Mouse (Mus musculus) cortical plate, adult 2 months (tissue): ENCODE measurements at regions not wholly inside any gene's neighbourhood (a gene's known extent, or its start where the extent isn't known, plus 50 kb on each side); places are given as distances from the start of the nearest gene placed in this dataset.

ENCODE experiments used
- H3K27ac ChIP-seq: fragments of 200-500 bp; 2 replicates; pipeline ENCODE4 v1.5.1; 2012; ENCODE audit warnings: low read length, control low read depth, inconsistent platforms; ENCODE audit not compliant: insufficient read depth
- H3K4me1 ChIP-seq: fragments of 200-500 bp; 2 replicates; pipeline ENCODE4 v1.6.1; 2011; ENCODE audit warnings: low read length; ENCODE audit not compliant: control insufficient read depth, insufficient read depth
- H3K4me3 ChIP-seq: fragments of 200-500 bp; 2 replicates; pipeline ENCODE4 v1.5.1; 2011; ENCODE audit warnings: mild to moderate bottlenecking, low read length, control low read depth; ENCODE audit not compliant: insufficient read depth
- CTCF ChIP-seq: fragments of 200-500 bp; IDR thresholded peaks from 2 replicates; pipeline ENCODE4 v1.5.1; 2011; ENCODE audit warnings: mild to moderate bottlenecking, control low read depth, low read length; ENCODE audit not compliant: insufficient read depth; ENCODE audit errors: extremely low read depth
- POLR2A ChIP-seq: fragments of 200-500 bp; IDR thresholded peaks from 2 replicates; pipeline ENCODE4 v1.6.1; 2011; ENCODE audit warnings: mild to moderate bottlenecking, low read length, control low read depth; ENCODE audit not compliant: insufficient read depth; ENCODE audit errors: extremely low read depth

DNA sequence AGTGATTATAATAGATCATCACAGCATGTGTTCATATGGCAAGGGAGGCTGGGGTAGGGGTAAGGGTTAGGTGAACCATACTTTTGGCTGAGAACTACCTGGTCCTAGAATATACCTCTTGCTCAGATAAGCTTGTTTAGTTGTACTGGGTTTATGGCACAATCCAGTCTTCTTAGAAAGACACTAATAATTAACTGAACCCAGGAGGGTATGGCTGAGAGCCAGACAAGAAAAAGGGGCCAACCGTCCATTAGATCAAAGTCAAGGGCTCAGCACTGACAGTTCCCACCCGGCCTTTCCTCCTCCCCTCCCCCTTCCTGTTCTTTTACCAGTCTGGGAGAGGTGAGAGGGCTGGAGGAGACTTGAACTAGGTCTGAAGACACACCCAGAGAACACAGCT lies 61.5 kb upstream of the Acsl1 start:
- Histone ChIP-seq H3K27ac (no peak overlapping the region), H3K4me3 (no peak overlapping the region), H3K4me1 (no peaks in the 10 kb centered on the region)
- TF ChIP-seq POLR2A (no peak), CTCF (no peak)

GRCm38 (mm10) chr8:46411877-46412625 lies 58.8 kb upstream of the Acsl1 start:
- Histone ChIP-seq H3K27ac (no peak overlapping the region), H3K4me1 (no peaks in the 10 kb centered on the region), H3K4me3 (no peak overlapping the region)
- no peak for TF ChIP-seq POLR2A
- no peak for TF ChIP-seq CTCF

DNA sequence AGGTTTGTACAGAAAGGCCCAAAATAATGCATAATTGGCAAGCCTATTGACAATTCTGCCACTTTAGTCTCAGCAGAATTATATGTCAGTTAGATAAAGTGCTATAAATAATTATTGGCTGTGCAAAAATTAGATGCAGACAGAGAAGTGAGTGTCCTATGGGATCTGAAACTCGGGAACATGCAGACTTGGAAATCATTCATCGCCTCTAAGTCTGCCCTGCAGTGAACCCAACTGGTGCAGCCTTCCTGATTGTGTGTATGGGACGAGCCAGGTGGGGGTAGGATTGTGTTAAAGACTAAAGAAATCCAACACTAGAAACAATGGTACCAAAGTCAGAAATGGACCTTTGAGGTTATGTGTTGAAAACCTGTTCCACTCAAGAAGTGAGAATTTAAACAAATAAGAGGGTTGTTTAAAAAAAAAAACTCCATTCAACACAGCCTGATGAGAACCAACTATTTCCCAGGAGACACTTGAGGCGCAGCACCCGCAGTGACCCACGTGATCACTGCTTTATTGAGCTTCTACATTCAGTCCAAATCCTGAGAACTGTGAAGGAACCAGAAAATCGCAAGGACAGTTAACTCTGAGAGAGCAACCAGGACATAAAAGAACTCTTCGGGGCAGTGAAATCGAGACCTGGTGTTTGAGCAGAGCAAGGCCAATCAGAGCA lies 57.4 kb upstream of the Acsl1 start:
- H3K4me1 ChIP-seq: no peaks in the 10 kb centered on the region
- TF ChIP-seq CTCF: no peak
- no peak for TF ChIP-seq POLR2A

DNA sequence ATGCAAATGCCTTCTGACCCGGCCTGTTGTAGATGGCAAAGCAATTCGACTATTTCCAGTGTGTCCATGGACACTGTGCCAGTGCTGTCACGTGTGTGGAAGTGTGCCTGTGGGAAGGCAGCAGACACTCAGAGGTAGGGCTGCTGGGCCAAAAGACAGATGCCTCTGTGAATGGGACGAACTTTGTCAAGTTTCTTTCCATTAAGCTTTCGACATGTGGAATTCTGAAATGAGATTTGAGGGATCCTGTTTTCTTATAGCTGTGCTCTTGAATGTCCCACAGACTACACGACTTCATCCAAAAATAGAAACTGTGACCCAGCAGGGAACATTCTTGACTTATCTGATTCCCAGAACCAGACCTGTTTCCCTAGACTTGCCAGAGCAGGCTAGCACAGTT lies 56.0 kb upstream of the Acsl1 start:
- no peak overlapping the region for H3K4me3 ChIP-seq
- H3K4me1 ChIP-seq: no peaks in the 10 kb centered on the region
- no peak overlapping the region for H3K27ac ChIP-seq
- TF ChIP-seq CTCF (no peak), POLR2A (no peak)

More for the DNA sequence above, 57.4 kb upstream of the Acsl1 start:
- Histone ChIP-seq H3K4me3 (no peak overlapping the region), H3K27ac (no peak overlapping the region)

GRCm38 (mm10) chr8:46419402-46419801 lies 51.4 kb upstream of the Acsl1 start:
- H3K27ac ChIP-seq: no peak overlapping the region
- H3K4me1 ChIP-seq: no peaks in the 10 kb centered on the region
- TF ChIP-seq POLR2A: no peak
- TF ChIP-seq CTCF: no peak
- H3K4me3 ChIP-seq: no peak overlapping the region

- no peak for TF ChIP-seq CTCF
- TF ChIP-seq POLR2A: no peak
These were observed 50.4 kb upstream of the Acsl1 start for GRCm38 (mm10) chr8:46420476-46420875.

More at GRCm38 (mm10) chr8:46420476-46420875, 50.4 kb upstream of the Acsl1 start:
- Histone ChIP-seq H3K4me1 (no peaks in the 10 kb centered on the region), H3K4me3 (no peak overlapping the region), H3K27ac (no peak overlapping the region)
